8 mouse cellular contexts compared by ENCODE assay signal in the genomic region with DNA sequence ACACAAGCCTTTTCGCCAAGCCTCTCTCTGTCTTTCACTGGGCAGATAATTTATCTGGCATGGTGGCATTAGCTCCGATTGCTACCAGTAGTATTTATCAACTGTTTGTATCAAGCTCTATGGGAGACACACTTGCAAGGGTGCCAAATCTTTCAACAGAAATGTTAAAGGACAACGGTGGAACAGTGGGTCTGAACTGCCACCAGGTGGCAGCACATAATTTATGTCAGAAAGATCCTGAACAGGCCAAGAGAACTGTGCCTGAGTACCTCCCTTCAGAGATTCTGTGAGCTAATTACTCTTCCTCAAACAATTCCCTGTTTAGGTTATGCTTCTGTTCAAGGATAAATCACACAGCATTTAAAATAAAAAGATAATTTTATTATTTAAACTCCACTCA. TPM values are rescaled to one million over a fixed set of nuclear protein-coding genes. Genes with fewer than 3 reads are reported as not detected.
DNase-seq lines count a peak whose midpoint lies in the region; ATAC-seq and TF ChIP-seq lines count a peak whose summit lies in the region.

No protein-coding gene starts in this region.

- ATAC-seq in Patski: peak; percentile 29

- WGBS in lung, adult 2 months: 7% methylated on average over 3 of the region's 3 CpGs

- peak; percentile 77 for TF ChIP-seq CTCF in Patski (IDR thresholded peaks at IDR 0.05)
- TF ChIP-seq CTCF in lung, adult 2 months (IDR thresholded peaks at IDR 0.05; ENCODE audit: insufficient read depth, low read length): peak; percentile 61

- peak; percentile 86 for DNase-seq in CD4-positive, CD25-positive, alpha-beta regulatory T cell, adult 2 months (ENCODE audit: low read depth, low spot score)
- DNase-seq in Patski (ENCODE audit: low read depth, low spot score): peak; percentile 42
- DNase-seq in cerebellum, postnatal 14 days: peak; percentile 83 to 84
- DNase-seq in frontal cortex, postnatal 10 days (ENCODE audit: low spot score in 2 of 2): peak; percentile 35 to 54
- DNase-seq in kidney, postnatal 14 days: peak; percentile 78
- peak; percentile 40 for DNase-seq in lung, adult 2 months
- peak; percentile 64 for DNase-seq in retina, postnatal 7 days (ENCODE audit: low read depth, low spot score)
- DNase-seq in urinary bladder, postnatal 36 days (ENCODE audit: low spot score in 2 of 2): peak; percentile 41 to 57

- H3K27me3 ChIP-seq in Patski: no peaks in the 10 kb centered on the region

- TF ChIP-seq POLR2A in lung, adult 2 months (IDR thresholded peaks at IDR 0.05; ENCODE audit: borderline replicate concordance, extremely low read depth, low read depth, low read length): no peak

- in situ Hi-C loops in Patski (cut with MboI; ENCODE audit: low pct_unique_long_range_greater_than_20kb): loop anchor here (5.0 kb wide), 2 partner anchors 68 to 273 kb away; partner anchors contain the start of gene Urod

- peaks cover 2% of the 10 kb centered on the region; the same call in 1 of the 2 replicates for H3K4me1 ChIP-seq in lung, adult 2 months (ENCODE audit: control insufficient read depth, insufficient read depth, low read length)

- CTCF ChIA-PET in Patski (lab: Charles Lee): interaction anchor here (0.8 to 4.9 kb wide), 11 partner anchors 10 to 79 kb away, joined by 3 to 65 read pairs (median 4); partner anchors contain the start of genes Ccdc163 and Mmachc

- POLR2A ChIA-PET in Patski (lab: Charles Lee): interaction anchor here (1.2 kb wide), 1 partner anchor 71 kb away, joined by 4 read pairs; no protein-coding TSS in a partner anchor

- no peak overlapping the region for H3K4me3 ChIP-seq in lung, adult 2 months (replicated peaks; ENCODE audit: extremely low read depth, low read depth, low read length)

RNA-seq across cellular contexts. Expression of gene Tesk2, which starts 1.4 kb away (rescaled TPM):
- polyA plus RNA-seq in Patski (2021): 3.6 TPM
- polyA plus RNA-seq in lung, adult 2 months (2012; rRNA removed): 2.0 and 2.3 TPM in 2 replicates

RNA-seq across cellular contexts. Expression of gene Ccdc163, which starts 11.1 kb away (rescaled TPM):
- 30.5 TPM for polyA plus RNA-seq in Patski (2021)
- 23.9 and 27.4 TPM in 2 replicates for polyA plus RNA-seq in lung, adult 2 months (2012; rRNA removed)

RNA-seq across cellular contexts. Expression of gene Mmachc, which starts 11.2 kb away (rescaled TPM):
- 12.4 TPM for polyA plus RNA-seq in Patski (2021)
- polyA plus RNA-seq in lung, adult 2 months (2012; rRNA removed): 6.6 and 8.0 TPM in 2 replicates

RNA-seq across cellular contexts. Expression of gene Prdx1, which starts 34.1 kb away (rescaled TPM):
- polyA plus RNA-seq in Patski (2021): 538 TPM
- 58.4 and 179 TPM in 2 replicates for polyA plus RNA-seq in lung, adult 2 months (2012; rRNA removed)
